Mouse (Mus musculus): Measurements from ENCODE around the gene Greb1. TPM values are rescaled to one million over a fixed set of nuclear protein-coding genes. Genes with fewer than 3 reads are reported as not detected.

Greb1 gene
- total RNA-seq, 1 experiment from 2014 or later: not detected

DNA sequence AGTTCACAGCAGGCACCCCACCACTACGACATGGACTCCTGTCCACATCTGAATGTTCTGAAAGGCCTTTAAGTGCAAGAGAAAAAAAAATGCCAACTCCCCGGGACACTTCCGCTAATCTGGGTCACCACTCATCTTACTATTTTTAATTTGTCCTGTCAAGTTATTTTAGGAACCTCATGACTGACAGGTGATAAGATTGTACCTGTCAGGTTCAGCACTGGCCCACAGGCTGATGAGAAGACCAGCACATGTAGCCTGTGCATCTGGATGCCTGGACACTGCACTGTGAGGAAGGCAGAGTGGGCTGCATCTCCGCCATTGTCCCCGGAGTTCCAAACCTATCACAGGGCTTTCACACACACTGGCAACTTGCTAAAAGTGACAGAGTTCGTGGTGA lies 150.9 kb downstream of the Greb1 start:
- ATAC-seq (ENCODE audit: extremely low read depth, insufficient number of reproducible peaks, low FRiP score, poor library complexity, severe bottlenecking): no peak

DNA sequence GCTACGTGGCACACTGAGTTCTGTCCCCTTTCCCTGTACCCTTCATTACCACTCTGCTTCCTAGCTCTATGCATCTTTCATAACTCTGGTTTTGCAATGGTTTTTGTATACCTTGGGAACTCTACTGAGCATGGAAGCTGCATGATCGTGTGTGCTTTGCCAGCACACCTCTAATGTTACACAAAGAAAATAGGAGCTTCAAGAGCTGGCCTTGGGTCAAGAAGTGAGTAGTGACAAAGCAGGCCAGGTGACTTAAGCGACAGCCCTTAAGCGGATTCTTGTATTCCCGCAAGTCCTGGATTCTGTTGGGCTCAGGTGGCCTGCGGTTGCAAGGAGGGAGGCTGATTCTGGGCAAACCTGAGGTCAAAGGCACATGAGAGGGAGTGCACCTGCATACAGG lies 152.4 kb downstream of the Greb1 start:
- ATAC-seq (ENCODE audit: extremely low read depth, insufficient number of reproducible peaks, low FRiP score, poor library complexity, severe bottlenecking): no peak

DNA sequence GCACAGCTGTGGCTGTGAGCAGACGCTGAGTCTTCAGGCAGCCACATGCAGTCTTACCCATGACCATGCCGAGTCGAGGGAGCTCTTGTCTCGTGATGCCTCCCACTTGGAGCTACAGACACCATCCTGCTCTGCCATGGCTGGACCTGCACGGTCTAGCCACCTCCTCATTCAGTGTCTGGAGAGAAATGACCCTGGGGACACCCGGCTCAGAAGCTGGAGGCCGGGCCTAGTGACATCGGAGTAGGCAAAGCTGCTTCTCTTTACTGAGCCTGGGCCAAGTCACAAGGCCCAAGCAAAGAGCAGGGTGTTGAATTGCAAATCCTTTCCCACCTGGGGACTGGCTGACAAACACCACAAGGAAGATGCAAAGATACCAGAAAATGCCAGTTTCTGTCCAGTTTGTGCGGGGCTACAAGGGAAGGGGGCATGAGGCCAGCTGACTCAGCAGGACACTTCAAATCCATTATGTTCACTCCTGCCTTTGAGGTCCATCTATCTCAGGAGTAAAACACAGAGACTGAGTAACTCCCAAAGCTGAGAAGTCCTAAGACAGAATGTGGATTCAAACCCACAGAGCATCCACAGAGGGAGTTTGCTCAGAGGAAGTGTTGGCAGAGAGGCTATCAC lies 153.8 kb downstream of the Greb1 start:
- ATAC-seq (ENCODE audit: extremely low read depth, insufficient number of reproducible peaks, low FRiP score, poor library complexity, severe bottlenecking): no peak

DNA sequence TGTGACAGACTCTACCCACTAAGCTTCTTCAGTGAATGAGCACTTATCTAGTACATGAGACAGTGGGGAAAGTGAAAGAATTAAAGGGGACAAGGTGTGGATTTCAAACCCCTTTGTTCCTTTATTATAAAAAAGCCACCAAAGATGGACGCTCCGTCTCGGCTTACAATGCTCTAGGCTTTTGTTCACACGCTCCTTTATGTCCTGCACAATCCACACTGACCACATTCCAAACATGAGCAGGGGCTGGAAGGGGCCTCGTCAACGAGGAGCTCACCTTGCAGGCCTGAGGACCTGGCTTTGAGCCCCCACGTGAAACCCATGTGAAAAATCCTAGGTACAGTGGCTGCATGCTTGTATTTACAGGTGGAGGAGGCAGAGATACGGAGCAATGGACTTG lies 156.0 kb downstream of the Greb1 start:
- ATAC-seq (ENCODE audit: extremely low read depth, insufficient number of reproducible peaks, low FRiP score, poor library complexity, severe bottlenecking): no peak

DNA sequence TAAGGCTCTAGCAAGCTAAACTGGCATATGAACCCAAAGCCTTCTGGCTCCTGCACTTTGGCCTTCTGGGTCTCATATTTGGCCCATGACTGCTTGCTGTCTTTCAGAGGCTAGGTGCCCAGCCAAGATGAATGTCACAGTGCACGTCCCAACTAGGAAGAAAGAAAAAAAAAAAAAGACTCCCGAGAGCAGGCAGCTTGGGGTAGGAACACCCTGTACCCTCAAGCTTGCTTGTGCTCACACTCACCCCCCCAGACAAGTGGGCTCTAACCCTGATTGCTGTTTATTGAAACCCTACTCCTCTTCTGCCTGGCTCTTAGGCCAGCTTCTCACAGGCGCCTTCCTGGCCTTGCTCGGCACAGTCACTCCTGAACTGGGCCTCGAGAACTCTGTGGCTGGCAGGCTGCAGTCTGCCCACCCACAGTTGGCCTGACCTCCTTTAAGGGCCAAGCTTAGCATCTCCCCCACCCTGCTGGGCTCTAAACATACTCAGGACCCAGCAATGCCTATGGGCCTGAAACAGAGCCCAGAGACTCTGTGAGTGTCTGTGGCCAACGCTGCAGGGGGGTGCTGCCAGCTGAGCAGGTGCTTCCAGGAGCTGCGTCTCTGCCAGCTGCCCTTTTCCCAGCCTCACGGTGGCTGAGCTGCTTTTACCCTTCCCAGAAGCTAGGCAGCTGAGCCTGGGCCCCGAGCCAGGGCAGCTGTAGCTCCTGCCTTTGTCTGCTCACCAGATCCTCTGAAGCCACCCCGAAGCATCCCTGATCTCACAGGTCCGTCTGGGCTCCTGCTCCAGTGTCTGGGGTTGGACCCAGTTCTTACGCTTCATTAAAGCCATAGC lies 157.0 kb downstream of the Greb1 start:
- ATAC-seq (ENCODE audit: extremely low read depth, insufficient number of reproducible peaks, low FRiP score, poor library complexity, severe bottlenecking): no peak

DNA sequence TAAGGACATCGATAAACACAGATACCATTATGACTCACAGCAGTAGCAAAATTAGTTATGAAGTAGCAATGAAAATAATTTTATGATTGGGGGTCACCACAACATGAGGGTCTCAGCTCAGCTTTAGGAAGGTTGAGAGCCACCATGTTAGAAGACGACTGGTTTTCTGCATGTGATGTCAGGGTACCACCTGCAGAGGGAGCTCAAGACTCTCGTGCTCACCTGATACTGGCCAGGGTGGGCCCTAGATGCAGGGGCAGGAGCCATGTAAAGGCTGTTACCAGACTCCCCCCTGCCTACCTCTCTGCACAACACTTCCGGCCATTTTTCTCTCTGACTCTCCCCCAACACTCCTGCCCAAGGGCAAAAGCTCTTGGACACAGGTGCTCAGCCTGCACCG lies 158.7 kb downstream of the Greb1 start:
- ATAC-seq (ENCODE audit: extremely low read depth, insufficient number of reproducible peaks, low FRiP score, poor library complexity, severe bottlenecking): no peak

DNA sequence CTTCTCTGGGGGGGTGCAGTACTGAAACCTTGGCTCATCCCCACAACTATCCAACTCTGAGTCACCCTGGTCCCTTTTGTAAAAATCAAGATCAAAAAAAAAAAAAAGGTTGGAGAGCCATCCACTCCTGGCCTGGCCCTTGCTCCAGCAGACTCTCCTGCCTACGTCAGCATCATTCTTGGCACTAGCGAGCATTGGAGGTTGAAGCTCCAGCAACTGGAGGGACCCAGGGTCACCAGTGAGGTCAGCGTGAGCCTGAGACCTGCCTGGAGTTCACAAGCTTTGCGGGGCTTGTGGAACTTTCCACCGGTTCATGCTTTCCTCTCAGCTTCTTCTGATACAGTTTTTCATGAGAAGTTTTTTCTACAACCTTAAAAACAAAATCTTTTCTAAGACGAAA lies 160.6 kb downstream of the Greb1 start:
- ATAC-seq (ENCODE audit: extremely low read depth, insufficient number of reproducible peaks, low FRiP score, poor library complexity, severe bottlenecking): no peak

DNA sequence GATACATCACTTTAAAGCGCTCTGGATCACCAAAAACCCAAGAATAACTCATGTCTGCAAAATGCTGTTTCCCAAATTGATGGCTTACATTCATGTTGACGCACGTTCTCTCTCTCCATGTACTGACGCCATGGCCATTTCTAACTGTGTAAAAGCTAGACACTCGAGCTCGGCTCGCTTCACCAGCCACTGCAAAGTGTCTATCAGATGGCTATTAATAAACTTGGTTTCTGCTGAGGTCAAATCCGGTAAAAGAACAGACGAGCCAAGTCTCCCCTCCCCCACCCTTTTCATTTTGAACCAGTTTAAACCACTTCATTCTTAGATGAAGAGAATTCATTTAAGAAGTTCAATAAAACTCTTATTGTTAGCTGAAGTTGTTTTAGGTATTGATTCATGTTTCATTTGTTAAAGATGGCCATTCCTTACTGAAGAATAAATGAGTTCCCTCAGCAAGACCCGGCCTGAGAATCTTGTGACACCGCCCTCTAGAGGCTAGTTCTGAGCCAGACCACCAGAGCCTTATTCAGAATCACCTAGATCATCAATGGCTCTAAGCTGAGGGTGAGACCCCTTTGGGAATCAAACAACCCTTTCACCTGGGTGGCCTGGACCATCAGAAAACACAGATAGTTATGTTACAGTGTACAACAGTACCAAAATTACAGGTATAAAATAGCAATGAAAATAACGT lies 161.5 kb downstream of the Greb1 start:
- ATAC-seq (ENCODE audit: extremely low read depth, insufficient number of reproducible peaks, low FRiP score, poor library complexity, severe bottlenecking): no peak

DNA sequence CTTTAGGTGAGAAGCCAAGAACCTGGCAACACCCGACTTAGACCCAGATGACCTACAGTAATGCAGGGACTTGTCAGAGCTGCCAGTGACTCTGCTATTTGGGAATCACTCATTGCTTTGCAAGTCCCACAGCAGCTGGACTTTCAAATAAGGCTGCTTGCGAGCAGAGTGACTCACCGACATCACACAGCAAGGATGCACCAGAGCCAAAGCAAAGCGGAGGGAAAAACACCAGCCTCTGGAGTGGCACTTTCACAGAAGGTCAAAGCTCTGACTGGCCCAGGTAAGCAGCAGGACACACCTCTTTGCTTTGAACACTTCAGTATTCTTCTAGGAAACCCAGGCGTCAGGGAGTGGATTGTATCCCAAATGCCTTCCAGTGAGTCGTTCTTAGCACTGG lies 164.9 kb downstream of the Greb1 start:
- ATAC-seq (ENCODE audit: extremely low read depth, insufficient number of reproducible peaks, low FRiP score, poor library complexity, severe bottlenecking): no peak

DNA sequence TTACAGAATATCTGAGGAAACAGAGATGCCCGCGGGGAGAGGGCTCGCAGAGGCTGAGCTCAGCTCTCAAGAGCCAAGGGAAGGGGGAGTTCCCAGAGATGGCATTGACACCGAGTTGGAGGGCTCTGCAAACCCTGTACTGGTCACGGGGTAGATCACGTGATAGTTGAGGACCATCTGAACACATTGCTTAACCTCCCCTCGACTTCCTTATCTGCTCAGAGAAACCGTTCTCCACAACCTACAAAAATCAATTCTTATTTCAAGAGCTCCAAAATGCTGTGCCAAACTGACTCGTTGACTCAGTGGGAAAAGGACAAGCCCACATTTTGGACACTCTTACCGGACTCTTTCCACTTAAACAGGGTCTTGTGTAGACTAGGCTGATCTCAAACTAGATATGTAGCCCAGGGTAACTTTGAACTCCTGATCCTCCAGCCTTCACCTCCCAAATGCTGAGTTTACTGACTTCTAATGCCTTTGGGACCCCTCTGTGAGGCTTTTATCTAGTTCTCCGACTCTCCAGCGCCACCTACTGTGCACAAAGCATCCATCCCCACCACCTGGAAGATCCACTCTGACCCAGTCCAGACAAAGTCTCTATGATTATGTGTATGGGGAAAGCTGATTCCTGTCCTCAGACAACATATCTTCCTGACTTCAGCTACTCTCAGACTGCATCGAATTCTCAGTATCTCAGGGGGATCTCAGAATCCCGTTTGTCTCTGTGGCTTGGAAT lies 166.4 kb downstream of the Greb1 start:
- ATAC-seq (ENCODE audit: extremely low read depth, insufficient number of reproducible peaks, low FRiP score, poor library complexity, severe bottlenecking): no peak

DNA sequence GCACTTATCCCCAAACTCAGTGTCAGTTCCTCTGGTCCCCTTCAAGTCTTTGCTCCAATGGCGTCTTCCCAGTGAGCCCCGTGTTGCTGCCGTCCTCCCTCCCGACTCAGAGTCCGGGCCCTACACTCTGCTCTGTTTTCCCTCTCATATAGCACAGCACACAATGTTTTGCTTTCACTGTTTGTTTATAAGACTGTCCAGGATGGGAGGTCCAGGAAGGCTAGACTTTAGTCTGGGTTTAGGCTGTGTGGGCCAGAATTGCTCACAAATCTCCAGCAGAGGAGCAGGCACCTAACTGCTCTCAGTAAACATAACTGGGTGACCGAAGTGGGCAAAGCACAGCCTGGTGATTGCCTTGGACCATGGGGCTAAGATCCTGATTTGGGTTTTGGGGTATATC lies 167.5 kb downstream of the Greb1 start:
- ATAC-seq (ENCODE audit: extremely low read depth, insufficient number of reproducible peaks, low FRiP score, poor library complexity, severe bottlenecking): no peak

DNA sequence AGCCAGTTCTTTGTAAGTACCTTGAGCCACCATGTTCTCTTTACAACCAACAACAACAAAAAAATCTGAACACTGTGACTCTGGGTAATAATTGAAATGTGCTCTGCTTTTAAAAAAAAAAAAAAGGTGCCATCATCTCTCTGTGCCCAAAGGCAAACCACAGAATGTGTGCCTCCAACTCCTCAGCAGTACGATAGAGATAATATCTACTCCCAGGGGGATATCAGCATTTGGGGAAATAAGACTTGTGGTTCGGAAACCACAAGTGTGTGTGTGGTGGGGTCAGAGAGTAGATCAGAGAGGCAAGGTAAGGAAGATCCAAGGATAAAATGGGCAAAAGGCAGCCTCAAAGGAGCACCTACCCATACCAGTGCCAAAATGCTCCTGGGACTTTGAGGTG lies 169.3 kb downstream of the Greb1 start:
- no peak for ATAC-seq (ENCODE audit: extremely low read depth, insufficient number of reproducible peaks, low FRiP score, poor library complexity, severe bottlenecking)

DNA sequence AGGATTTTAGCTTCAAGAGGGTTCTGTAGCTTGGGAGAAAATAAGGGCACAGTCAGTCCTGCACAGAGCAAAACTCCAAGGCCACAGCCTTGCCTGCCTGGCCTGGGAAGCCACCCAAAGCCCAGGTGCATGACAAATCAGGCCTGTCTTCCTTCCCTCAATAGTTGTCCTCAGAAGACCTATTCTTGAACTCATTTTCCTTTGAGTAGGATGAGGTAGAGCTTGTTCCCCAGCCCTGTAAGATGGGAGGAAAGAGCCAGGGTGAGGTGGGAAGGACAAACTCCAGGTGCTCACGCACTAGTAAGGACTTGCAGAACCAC lies 169.9 kb downstream of the Greb1 start:
- ATAC-seq (ENCODE audit: extremely low read depth, insufficient number of reproducible peaks, low FRiP score, poor library complexity, severe bottlenecking): no peak

DNA sequence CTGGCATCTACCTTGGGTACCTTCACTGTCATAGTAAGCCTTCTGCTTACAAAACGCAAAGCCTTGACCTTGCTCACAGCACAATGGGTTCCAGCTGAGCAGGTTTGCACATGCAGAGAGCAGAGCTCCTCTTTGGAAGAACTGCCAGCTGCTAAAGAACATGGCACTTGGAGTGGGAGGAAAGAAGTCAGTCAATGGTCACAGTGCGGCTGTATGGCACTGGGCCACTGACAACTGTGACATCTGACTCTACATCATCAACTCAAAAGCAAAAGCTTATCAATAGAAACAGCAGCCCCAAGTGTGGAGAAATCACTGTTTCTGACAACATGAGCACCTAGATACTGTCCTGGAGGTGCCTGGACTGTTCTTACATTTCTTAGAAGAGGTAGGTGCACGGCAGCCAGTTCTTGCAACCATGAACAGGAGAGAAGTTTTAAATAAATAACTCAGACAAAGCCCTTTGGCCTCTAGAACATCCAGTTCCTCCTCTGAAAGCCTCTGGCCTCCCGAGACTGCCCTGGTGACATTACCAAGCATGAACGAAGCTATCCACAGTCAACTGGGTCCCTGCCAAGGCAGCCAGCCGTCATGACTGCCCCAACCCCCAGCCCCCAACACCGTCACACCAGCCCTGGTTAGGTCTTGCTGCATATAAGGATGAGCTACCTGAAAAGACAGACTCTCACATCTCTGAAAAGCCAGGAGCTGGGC lies 170.4 kb downstream of the Greb1 start:
- ATAC-seq (ENCODE audit: extremely low read depth, insufficient number of reproducible peaks, low FRiP score, poor library complexity, severe bottlenecking): no peak

Other genes with a start within 250 kb of the Greb1 start
- gene Lpin1, start 189.9 kb downstream of the Greb1 start, total RNA-seq (2017): 6.1 and 6.2 TPM in 2 replicates
- not detected in 2 replicates for gene Ntsr2, start 147.5 kb downstream of the Greb1 start, total RNA-seq (2017)
- 5.8 and 7.3 TPM in 2 replicates for gene E2f6, start 10.1 kb upstream of the Greb1 start, total RNA-seq (2017)
- gene Rock2, start 94.0 kb upstream of the Greb1 start, total RNA-seq (2017): 106 and 123 TPM in 2 replicates
- 52.5 and 57.1 TPM in 2 replicates for gene Pqlc3, start 199.5 kb upstream of the Greb1 start, total RNA-seq (2017)
- gene 2410004P03Rik, start 210.8 kb upstream of the Greb1 start, total RNA-seq (2017): 0.23 and 1.6 TPM in 2 replicates

Measured in neutrophil, adult 5-6 weeks (primary cell).